Comparison of ENCODE assay signal across 18 mouse cellular contexts in the genomic region with DNA sequence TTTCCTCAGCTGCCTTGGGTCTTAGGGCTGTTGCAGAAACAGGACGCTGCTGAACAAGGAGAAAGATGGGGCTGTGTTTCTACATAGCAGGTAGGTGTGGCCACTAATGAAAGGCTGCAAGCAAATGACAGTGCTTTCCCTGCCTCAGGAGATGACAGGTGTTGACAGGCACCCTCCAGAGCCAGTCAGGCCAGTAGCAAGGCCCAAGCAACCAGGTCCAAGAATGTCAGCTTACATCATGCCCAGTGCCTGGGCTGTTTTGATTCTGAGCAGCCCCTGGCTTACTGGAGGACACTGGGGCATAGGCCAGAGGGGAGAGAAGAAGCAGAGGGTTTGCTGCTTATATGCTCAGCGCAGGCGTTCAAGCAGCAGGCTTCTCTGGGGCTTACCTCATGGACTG. TPM values are rescaled to one million over a fixed set of nuclear protein-coding genes. Genes with fewer than 3 reads are reported as not detected.
A peak's percentile ranks its signal among the peaks of the same experiment; 100 is the strongest.
DNase-seq lines count a peak whose midpoint lies in the region; ATAC-seq and TF ChIP-seq lines count a peak whose summit lies in the region.
"Had no signal": no experiment of that assay in that cellular context is flagged by ENCODE, and none has a peak within 500 bp of the region (broad histone marks: within the 10 kb centered on the region; RNA-seq: fewer than 3 reads in every experiment).

No protein-coding gene starts in this region.

- H3K27ac ChIP-seq in heart, adult 2 months: peak overlapping the region; percentile 68
- H3K27ac ChIP-seq in heart, embryonic 16.5 days (ENCODE audit: low read length): peak overlapping the region; percentile 85
- H3K27ac ChIP-seq: limb, embryonic 15.5 days; midbrain, embryonic 15.5 days had no signal

- intact Hi-C loops in heart, adult 2 months (cut with DNase I): no loop called here

- no peaks in the 10 kb centered on the region for H3K9me3 ChIP-seq in heart, embryonic 16.5 days (replicated peaks; ENCODE audit: control insufficient read depth, low read length)
- H3K9me3 ChIP-seq: limb, embryonic 15.5 days; midbrain, embryonic 15.5 days had no signal

- TF ChIP-seq POLR2A in heart, adult 2 months (IDR thresholded peaks at IDR 0.05; ENCODE audit: insufficient read depth, low read depth, low read length): no peak

- no peaks in the 10 kb centered on the region for H3K4me1 ChIP-seq in heart, adult 2 months (ENCODE audit: control insufficient read depth, insufficient read depth, low read length)
- peaks cover 22% of the 10 kb centered on the region for H3K4me1 ChIP-seq in heart, embryonic 16.5 days (ENCODE audit: control insufficient read depth, insufficient read depth, low read length)
- H3K4me1 ChIP-seq: limb, embryonic 15.5 days; midbrain, embryonic 15.5 days had no signal

- peak overlapping the region; percentile 46 for H3K4me2 ChIP-seq in heart, embryonic 16.5 days (ENCODE audit: low read depth, low read length)
- H3K4me2 ChIP-seq: limb, embryonic 15.5 days; midbrain, embryonic 15.5 days had no signal

- no peaks in the 10 kb centered on the region for H3K79me2 ChIP-seq in heart, adult 2 months (replicated peaks; ENCODE audit: control insufficient read depth, insufficient read depth, low read length)

- no peak overlapping the region for H3K9ac ChIP-seq in heart, adult 2 months (ENCODE audit: low read depth, low read length)
- H3K9ac ChIP-seq in heart, embryonic 16.5 days (ENCODE audit: low read length): peak overlapping the region; percentile 29; the same call in 1 of the 2 replicates
- H3K9ac ChIP-seq: limb, embryonic 15.5 days; midbrain, embryonic 15.5 days had no signal

- H3K4me3 ChIP-seq in heart, adult 2 months: no peak overlapping the region
- H3K4me3 ChIP-seq in heart, embryonic 16.5 days (ENCODE audit: low read length): peak overlapping the region; percentile 5; the same call in 1 of the 2 replicates
- H3K4me3 ChIP-seq: limb, embryonic 15.5 days; midbrain, embryonic 15.5 days had no signal

- DNase-seq in cerebellum, postnatal 4 days (ENCODE audit: low spot score in 2 of 2): no peak
- peak; percentile 86 for DNase-seq in MN1 (ENCODE audit: low spot score)
- DNase-seq in heart, adult 2 months: peak; percentile 47 to 75
- DNase-seq in ovary, adult 18-20 months (ENCODE audit: low spot score): no peak
- no peak for DNase-seq in adrenal gland, postnatal 4 days (ENCODE audit: low spot score in 2 of 2)
- DNase-seq in adrenal gland, adult 8-10 months: no peak
- DNase-seq: gastrocnemius, postnatal 25 days; kidney, adult 2 months; kidney, postnatal 25 days; lung, adult 2 months; thymus, postnatal 36 days had no signal

- H3K27me3 ChIP-seq in heart, adult 2 months (ENCODE audit: control insufficient read depth, insufficient read depth, low read length): no peaks in the 10 kb centered on the region
- no peaks in the 10 kb centered on the region for H3K27me3 ChIP-seq in heart, embryonic 16.5 days (ENCODE audit: control insufficient read depth, insufficient read depth, low read length)
- H3K27me3 ChIP-seq: CH12.LX; limb, embryonic 15.5 days; midbrain, embryonic 15.5 days had no signal

- ATAC-seq in cerebellum, adult (ENCODE audit: insufficient number of reproducible peaks, low FRiP score, low TSS enrichment): peak; percentile 76
- peak; percentile 90 for ATAC-seq in heart, embryonic 16.5 days (replicated peaks; ENCODE audit: extremely low read depth, insufficient read depth, low FRiP score)
- ATAC-seq: forebrain, embryonic 16.5 days; hindbrain, embryonic 16.5 days; midbrain, embryonic 15.5 days had no signal

- WGBS in heart, adult 2 months: 67% methylated on average over 3 of the region's 3 CpGs
- 51% methylated on average over 3 of the region's 3 CpGs for WGBS in heart, embryonic 16.5 days

- no peak for TF ChIP-seq CTCF in heart, adult 2 months (IDR thresholded peaks at IDR 0.05)

- no peaks in the 10 kb centered on the region for H3K36me3 ChIP-seq in heart, adult 2 months (ENCODE audit: control insufficient read depth, insufficient read depth, low read length)
- H3K36me3 ChIP-seq in heart, embryonic 16.5 days (ENCODE audit: control insufficient read depth, insufficient read depth): no peaks in the 10 kb centered on the region
- H3K36me3 ChIP-seq: limb, embryonic 15.5 days; midbrain, embryonic 15.5 days had no signal

- peak; percentile 86 for TF ChIP-seq EP300 in heart, adult 2 months (IDR thresholded peaks at IDR 0.05; ENCODE audit: insufficient read depth, low read depth, low read length)

RNA-seq across cellular contexts. Expression of gene Armc2, which starts 13.0 kb away (rescaled TPM):
- total RNA-seq in heart, adult 2 months (2021): 10 to 100 TPM; 16.7 to 22.8 TPM
- 6.4 and 7.1 TPM in 2 replicates for polyA plus RNA-seq in heart, adult 2 months (2012; rRNA removed)
- polyA plus RNA-seq in heart, embryonic 16.5 days (2015; fragmentation: Nextera tagmentation; extraction: Ambion mirVana): 2.3 and 2.5 TPM in 2 replicates
- total RNA-seq in adrenal gland, postnatal 4 days (2021): 1 to 10 TPM; 2.8 to 3.0 TPM
- 1 to 10 TPM in 3 of 4 experiments, under 1 TPM in 1; 0.98 to 4.1 (median 2.8) TPM for total RNA-seq in adrenal gland, adult 8-10 months (2022)

Comparison
In these comparisons a context has a peak if more than half of its experiments do, and no peak if none do; other contexts are left out.
1. DNase-seq: peak in MN1 (single experiment) and heart, adult 2 months (2 of 2); none in cerebellum, postnatal 4 days (0 of 2), ovary, adult 18-20 months (single experiment), adrenal gland, postnatal 4 days (0 of 2) and adrenal gland, adult 8-10 months (single experiment).